Mouse (Mus musculus) hematopoietic stem cell, adult 5-6 weeks (primary cell): Measurements from ENCODE around the gene Eif6. TPM values are rescaled to one million over a fixed set of nuclear protein-coding genes. Genes with fewer than 3 reads are reported as not detected.

Experiments used
- ATAC-seq, 2 experiments: fragments of 125-278 bp in 1 of 2; replicated peaks in 1 of 2; 2 replicates each; pipeline ENCODE4 v1.8.0; 2016 to 2017; ENCODE audit warnings: inconsistent platforms in 2 of 2, mild to moderate bottlenecking in 2 of 2, moderate number of reproducible peaks in 2 of 2, low read depth in 1 of 2, moderate TSS enrichment in 1 of 2; ENCODE audit not compliant: low FRiP score in 2 of 2, poor library complexity in 2 of 2, severe bottlenecking in 2 of 2, insufficient read depth in 1 of 2, low TSS enrichment in 1 of 2
- total RNA-seq: library from RNA; stranded (forward); fragments of 172-1452, 232-1000 nt; gene quantifications from 2 replicates; pipeline ENCODE4 v1.2.3, GENCODE M21; 2017

Eif6 gene
- total RNA-seq, result 32.9 and 107 TPM in 2 replicates

GRCm38 (mm10) chr2:155826630-155827424, at the start of gene Eif6:
Gene Eif6 (minus strand): TSS chr2:155826925.
- peak; percentile 92 to 94 for ATAC-seq

DNA sequence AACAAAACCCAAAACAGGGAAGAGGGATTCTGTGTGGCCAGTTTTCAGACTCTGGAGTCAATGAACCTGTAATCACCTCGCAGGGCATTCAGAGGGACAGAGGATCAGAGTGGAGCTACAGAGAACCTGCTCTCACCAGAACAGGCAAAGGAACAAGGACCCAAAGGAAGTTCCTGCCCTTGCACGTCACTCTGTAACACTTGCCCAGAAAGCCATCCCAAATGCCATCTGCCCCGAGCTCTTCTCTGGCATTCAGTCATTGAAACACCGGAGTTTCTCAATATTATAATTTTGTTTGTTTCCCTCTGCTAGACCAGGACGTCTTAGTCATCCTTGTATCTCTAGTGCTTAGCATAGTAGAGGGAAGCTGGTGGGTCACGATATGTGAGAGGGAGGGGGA, 46.9 kb upstream of the Eif6 start:
- ATAC-seq, result no peak

GRCm38 (mm10) chr2:155872930-155873507, 46.3 kb upstream of the Eif6 start:
- no peak for ATAC-seq

DNA sequence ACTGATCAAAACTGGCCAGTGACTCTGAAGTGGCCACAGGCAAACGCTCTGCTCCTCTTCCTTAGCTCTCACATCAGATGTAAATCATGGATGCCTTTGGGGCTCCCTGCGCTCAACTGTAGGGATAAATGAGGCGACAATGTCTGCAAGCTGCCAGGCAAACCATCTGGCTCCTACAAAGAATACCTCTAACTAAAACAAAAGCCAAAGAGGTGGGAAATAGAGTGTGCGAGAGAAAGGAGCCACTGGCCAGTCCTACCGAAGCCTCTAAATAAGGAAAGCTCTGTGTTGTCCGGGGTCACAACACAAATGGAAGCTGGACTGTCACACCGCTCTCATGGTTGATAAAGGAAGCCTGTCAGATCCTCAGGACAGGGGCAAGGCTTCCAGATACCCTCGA, 45.8 kb upstream of the Eif6 start:
- ATAC-seq, result no peak

GRCm38 (mm10) chr2:155869772-155870171, 43.0 kb upstream of the Eif6 start:
- no peak for ATAC-seq

- no peak for ATAC-seq
Measured at GRCm38 (mm10) chr2:155868320-155868719, 41.6 kb upstream of the Eif6 start.

DNA sequence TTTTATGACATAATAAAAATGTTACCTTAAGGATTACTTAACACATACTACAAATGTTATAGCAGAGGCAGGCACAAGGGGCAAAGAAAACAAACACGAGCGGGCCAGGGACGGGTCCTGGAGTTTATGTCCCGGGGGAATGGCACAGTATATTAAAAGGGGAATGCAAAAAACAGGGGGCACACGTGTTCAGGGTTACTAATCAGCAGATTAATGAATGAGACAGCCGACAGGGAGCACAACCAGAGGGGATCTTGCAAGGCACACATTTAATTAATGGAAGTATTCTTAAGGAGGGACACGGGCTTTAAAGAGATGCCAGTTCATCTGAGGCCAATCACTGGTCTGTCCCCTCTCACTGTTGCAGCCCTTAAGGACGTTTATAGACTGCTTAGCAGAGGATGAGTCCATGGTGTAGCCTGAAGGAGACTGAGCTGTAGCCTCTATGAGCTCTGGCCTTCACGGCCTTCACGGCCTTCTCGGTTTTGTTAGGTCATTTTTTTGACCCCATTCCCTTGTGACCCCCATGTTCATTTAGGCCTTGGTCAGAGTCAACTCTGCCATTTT, 36.7 kb upstream of the Eif6 start:
- no peak for ATAC-seq

- ATAC-seq, result no peak
Measured at GRCm38 (mm10) chr2:155862573-155863300, 36.0 kb upstream of the Eif6 start.

DNA sequence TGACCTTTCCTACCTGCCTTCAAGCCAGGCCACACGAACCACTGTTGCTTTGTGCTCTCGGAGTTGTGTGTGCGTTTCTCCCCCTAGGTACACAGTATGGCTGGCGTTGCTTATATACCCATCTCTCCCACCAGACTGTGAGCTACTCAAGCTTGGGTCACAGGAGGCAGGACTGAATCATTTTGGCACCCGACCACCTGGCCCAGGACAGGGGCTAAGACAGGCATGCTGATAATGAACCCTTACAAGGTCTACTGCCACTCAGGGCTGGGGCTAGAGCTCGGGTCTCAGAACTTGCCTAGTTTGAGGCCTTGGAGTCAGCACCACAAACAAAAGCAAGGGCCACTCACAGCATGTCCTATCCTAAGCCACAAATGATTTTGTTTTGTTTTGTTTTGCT, 34.9 kb upstream of the Eif6 start:
- ATAC-seq, result no peak

DNA sequence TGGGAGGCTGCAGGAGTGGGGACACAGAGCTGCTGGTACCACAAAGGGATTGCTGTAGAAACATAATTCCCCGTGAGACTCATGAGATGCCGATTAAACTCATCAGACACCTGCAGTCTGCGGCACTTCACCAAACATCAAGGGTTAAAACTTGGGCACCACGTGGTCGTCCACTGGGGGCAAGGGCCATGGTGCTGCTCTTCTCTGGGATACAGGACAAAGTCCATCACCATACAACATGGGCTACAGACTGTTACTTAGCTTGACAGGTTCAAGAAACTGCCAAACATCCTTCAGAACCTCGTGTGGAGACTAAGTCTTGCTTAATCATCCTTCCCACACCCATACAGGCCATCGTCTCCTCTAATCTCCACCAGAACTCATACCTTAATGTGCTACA, 33.4 kb upstream of the Eif6 start:
- no peak for ATAC-seq

GRCm38 (mm10) chr2:155852536-155852935, 25.8 kb upstream of the Eif6 start:
- ATAC-seq, result no peak

DNA sequence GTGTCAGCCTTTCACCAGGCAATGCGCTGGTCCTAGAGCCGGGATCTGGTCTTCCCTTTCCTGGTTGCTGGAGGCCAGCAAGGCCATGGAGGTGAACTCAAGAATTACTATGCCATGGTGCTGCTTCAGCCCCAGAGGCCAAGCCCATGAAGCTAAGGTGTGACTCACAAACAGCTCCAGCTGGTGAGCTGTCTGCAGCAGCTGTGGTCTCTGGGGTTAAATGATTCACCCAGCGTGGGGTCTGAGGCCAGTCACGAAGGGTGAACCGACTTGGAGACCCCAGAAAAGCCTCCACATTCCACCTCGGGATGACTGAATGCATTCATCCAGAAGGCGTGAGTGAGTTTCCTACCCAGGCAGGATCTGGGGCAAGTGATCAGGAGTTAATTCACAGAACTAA, 23.4 kb upstream of the Eif6 start:
- ATAC-seq, result no peak

DNA sequence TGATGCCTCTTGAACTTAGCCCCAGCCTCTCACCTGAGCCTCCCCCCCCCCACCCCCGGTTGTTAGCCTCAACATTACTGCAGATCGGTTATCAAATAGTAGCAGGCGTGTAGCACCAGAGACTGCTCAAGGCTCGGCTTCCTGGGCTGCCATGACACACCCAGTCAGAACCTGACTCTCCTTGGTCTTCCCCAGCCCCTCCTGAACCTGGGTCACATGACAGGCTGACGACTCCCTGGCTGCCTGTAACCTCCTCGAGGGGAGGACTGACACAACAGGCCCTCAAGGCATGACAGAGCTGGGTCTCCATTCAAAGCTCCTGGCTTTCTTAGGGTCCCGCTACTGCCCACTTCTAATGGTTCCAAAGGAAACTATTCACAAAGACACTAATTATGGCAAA, 22.7 kb upstream of the Eif6 start:
- no peak for ATAC-seq

GRCm38 (mm10) chr2:155848291-155848690, 21.6 kb upstream of the Eif6 start:
- ATAC-seq, result peak; percentile 63 to 79; a peak in 3 of 4 replicates

GRCm38 (mm10) chr2:155846930-155847329, 20.2 kb upstream of the Eif6 start:
- ATAC-seq, result no peak

DNA sequence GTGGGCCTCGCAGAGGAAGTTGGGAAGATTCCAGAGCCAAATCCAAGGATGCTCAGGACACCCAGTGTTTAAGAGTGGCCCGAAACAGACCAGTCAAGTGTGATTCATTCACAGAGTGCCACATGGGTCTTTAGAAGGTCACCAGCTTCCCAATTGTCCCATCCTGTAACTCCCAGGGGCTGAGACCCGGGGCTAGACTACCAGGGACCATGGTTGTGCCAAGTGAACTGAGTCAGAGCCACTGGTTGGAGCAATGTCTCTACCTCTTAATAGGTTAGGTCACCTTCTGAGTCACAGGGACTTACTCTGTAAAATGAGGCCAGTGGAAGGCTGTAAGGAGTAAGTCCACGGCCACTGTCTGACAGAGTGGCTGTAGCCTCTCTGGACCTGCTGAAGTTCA, 12.2 kb upstream of the Eif6 start:
- no peak for ATAC-seq

- no peak for ATAC-seq
Measured at GRCm38 (mm10) chr2:155837961-155838360, 11.2 kb upstream of the Eif6 start.

- ATAC-seq, result no peak
Measured at GRCm38 (mm10) chr2:155834732-155835131, 8.0 kb upstream of the Eif6 start, which contains the start of gene Fam83c. Gene Fam83c (minus strand): TSS chr2:155834854.
